Mouse (Mus musculus) embryonic facial prominence, embryonic 11.5 days (tissue): Measurements from ENCODE around the gene Tbc1d9. TPM values are rescaled to one million over a fixed set of nuclear protein-coding genes. Genes with fewer than 3 reads are reported as not detected.

ENCODE experiments used
- ATAC-seq: fragments of 200-750 bp; cut with Nextera tagmentation; replicated peaks from 2 replicates; pipeline ENCODE4 v1.8.0; 2017; ENCODE audit warnings: low read depth; ENCODE audit not compliant: insufficient number of reproducible peaks, low FRiP score, low TSS enrichment
- DNase-seq: peaks from one replicate; pipeline ENCODE4 v3.0.0-alpha.2; 2015; ENCODE audit warnings: low spot score
- H3K27ac ChIP-seq: fragments of 300-500 bp; sonication (generic); replicated peaks from 2 replicates; pipeline ENCODE4 v1.5.1; 2014; ENCODE audit warnings: mild to moderate bottlenecking, low read depth, low read length, control low read depth
- H3K27me3 ChIP-seq: fragments of 300-500 bp; sonication (generic); 2 replicates; pipeline ENCODE4 v1.6.1; 2014; ENCODE audit warnings: mild to moderate bottlenecking, low read length, moderate library complexity, mixed read lengths; ENCODE audit not compliant: control insufficient read depth, insufficient read depth
- H3K36me3 ChIP-seq: fragments of 300-500 bp; sonication (generic); replicated peaks from 2 replicates; pipeline ENCODE4 v1.6.1; 2014; ENCODE audit warnings: low read depth, mild to moderate bottlenecking, low read length, moderate library complexity, mixed read lengths; ENCODE audit not compliant: control insufficient read depth, insufficient read depth
- H3K4me1 ChIP-seq: fragments of 300-500 bp; sonication (generic); 2 replicates; pipeline ENCODE4 v1.6.1; 2014; ENCODE audit warnings: low read length, mixed read lengths; ENCODE audit not compliant: control insufficient read depth, insufficient read depth
- H3K4me2 ChIP-seq: fragments of 300-500 bp; sonication (generic); 2 replicates; pipeline ENCODE4 v1.6.1; 2014; ENCODE audit warnings: low read depth, mild to moderate bottlenecking, control low read depth, low read length, moderate library complexity
- H3K4me3 ChIP-seq: fragments of 300-500 bp; sonication (generic); 2 replicates; pipeline ENCODE4 v1.5.1; 2014; ENCODE audit warnings: low read depth, low read length, control low read depth
- H3K9ac ChIP-seq: fragments of 300-500 bp; sonication (generic); replicated peaks from 2 replicates; pipeline ENCODE4 v1.6.1; 2014; ENCODE audit warnings: mild to moderate bottlenecking, control low read depth, low read length
- H3K9me3 ChIP-seq: fragments of 300-500 bp; sonication (generic); replicated peaks from 2 replicates; pipeline ENCODE4 v1.6.1; 2016; ENCODE audit warnings: mild to moderate bottlenecking, low read length, inconsistent platforms, mixed read lengths; ENCODE audit not compliant: control insufficient read depth
- WGBS: fragments of 180-500 bp; shearing (Covaris S2); extraction: QIAGEN DNeasy Blood & Tissue Kit; methylation state at CpG from one replicate; pipeline ENCODE4 v1.1.7; 2014; 5-methylcytosine and 5-hydroxymethylcytosine counted together
- polyA plus RNA-seq: library from polyadenylated mRNA; unstranded; fragments of >200 nt; fragmentation: Nextera tagmentation; extraction: Ambion mirVana; gene quantifications from 2 replicates; pipeline ENCODE4 v1.2.1, GENCODE M21; 2014

The Tbc1d9 gene
- polyA plus RNA-seq, 1 experiment from 2014 or later = 6.4 TPM

- ATAC-seq = no peak
- H3K27ac ChIP-seq = no peak overlapping the region
These were observed 17.6 kb downstream of the Tbc1d9 start for GRCm38 (mm10) chr8:83182784-83183183.

GRCm38 (mm10) chr8:83186376-83186775, 21.2 kb downstream of the Tbc1d9 start:
- Histone ChIP-seq H3K4me3 (no peak overlapping the region), H3K9ac (no peak overlapping the region), H3K9me3 (no peaks in the 10 kb centered on the region), H3K27me3 (no peaks in the 10 kb centered on the region), H3K36me3 (no peaks in the 10 kb centered on the region), H3K4me2 (no peak overlapping the region), H3K27ac (no peak overlapping the region), H3K4me1 (no peaks in the 10 kb centered on the region)
- ATAC-seq = no peak
- DNase-seq = no peak
- WGBS = 67% methylated on average over 6 of the region's 6 CpGs

More at GRCm38 (mm10) chr8:83182784-83183183, 17.6 kb downstream of the Tbc1d9 start:
- Histone ChIP-seq H3K4me1 (no peaks in the 10 kb centered on the region), H3K4me2 (no peak overlapping the region), H3K9ac (no peak overlapping the region), H3K4me3 (no peak overlapping the region), H3K36me3 (no peaks in the 10 kb centered on the region), H3K27me3 (no peaks in the 10 kb centered on the region), H3K9me3 (no peaks in the 10 kb centered on the region)
- no peak for DNase-seq
- whole genome bisulfite sequencing = 79% methylated on average over 5 of the region's 5 CpGs

GRCm38 (mm10) chr8:83187363-83187962, 22.3 kb downstream of the Tbc1d9 start:
- Histone ChIP-seq H3K4me2 (no peak overlapping the region), H3K27ac (no peak overlapping the region), H3K9ac (no peak overlapping the region), H3K4me1 (no peaks in the 10 kb centered on the region), H3K27me3 (no peaks in the 10 kb centered on the region), H3K36me3 (no peaks in the 10 kb centered on the region), H3K4me3 (no peak overlapping the region), H3K9me3 (no peaks in the 10 kb centered on the region)
- ATAC-seq (no peak), DNase-seq (no peak)
- WGBS = 88% methylated on average over 10 of the region's 10 CpGs

GRCm38 (mm10) chr8:83189538-83190095, 24.5 kb downstream of the Tbc1d9 start:
- 68% methylated on average over 4 of the region's 4 CpGs for WGBS
- H3K9me3 ChIP-seq = no peaks in the 10 kb centered on the region
- no peak overlapping the region for H3K4me3 ChIP-seq
- ATAC-seq (no peak), DNase-seq (no peak)
- H3K27me3 ChIP-seq = no peaks in the 10 kb centered on the region
- no peak overlapping the region for H3K9ac ChIP-seq
- H3K36me3 ChIP-seq = no peaks in the 10 kb centered on the region
- no peak overlapping the region for H3K4me2 ChIP-seq
- H3K27ac ChIP-seq = no peak overlapping the region
- H3K4me1 ChIP-seq = no peaks in the 10 kb centered on the region

- Histone ChIP-seq H3K4me1 (no peaks in the 10 kb centered on the region), H3K9me3 (no peaks in the 10 kb centered on the region), H3K4me3 (no peak overlapping the region), H3K4me2 (no peak overlapping the region), H3K9ac (no peak overlapping the region), H3K27me3 (no peaks in the 10 kb centered on the region), H3K36me3 (no peaks in the 10 kb centered on the region), H3K27ac (no peak overlapping the region)
- DNase-seq (no peak), ATAC-seq (no peak)
- WGBS = 88% methylated on average over 6 of the region's 6 CpGs
These were observed 30.9 kb downstream of the Tbc1d9 start for GRCm38 (mm10) chr8:83196088-83196487.

GRCm38 (mm10) chr8:83199715-83200114, 34.6 kb downstream of the Tbc1d9 start:
- Histone ChIP-seq H3K9me3 (no peaks in the 10 kb centered on the region), H3K4me2 (no peak overlapping the region), H3K27ac (no peak overlapping the region), H3K36me3 (no peaks in the 10 kb centered on the region), H3K9ac (no peak overlapping the region), H3K27me3 (no peaks in the 10 kb centered on the region), H3K4me1 (no peaks in the 10 kb centered on the region), H3K4me3 (no peak overlapping the region)
- ATAC-seq (no peak; the same call in 1 of the 2 replicates), DNase-seq (no peak)
- WGBS = 63% methylated on average over 8 of the region's 8 CpGs

- Histone ChIP-seq H3K27ac (no peak overlapping the region), H3K4me3 (no peak overlapping the region), H3K36me3 (no peaks in the 10 kb centered on the region), H3K9me3 (no peaks in the 10 kb centered on the region), H3K4me2 (no peak overlapping the region), H3K9ac (no peak overlapping the region), H3K27me3 (no peaks in the 10 kb centered on the region), H3K4me1 (no peaks in the 10 kb centered on the region)
- DNase-seq = no peak
- no peak for ATAC-seq
- 82% methylated on average over 16 of the region's 16 CpGs for WGBS
These were observed 35.3 kb downstream of the Tbc1d9 start for GRCm38 (mm10) chr8:83200191-83201177.

- DNase-seq (no peak), ATAC-seq (no peak)
- Histone ChIP-seq H3K27me3 (no peaks in the 10 kb centered on the region), H3K27ac (no peak overlapping the region), H3K9ac (no peak overlapping the region), H3K4me1 (no peaks in the 10 kb centered on the region), H3K4me3 (no peak overlapping the region), H3K4me2 (no peak overlapping the region), H3K36me3 (no peaks in the 10 kb centered on the region), H3K9me3 (no peaks in the 10 kb centered on the region)
- 94% methylated on average over 11 of the region's 11 CpGs for WGBS
These were observed 37.8 kb downstream of the Tbc1d9 start for GRCm38 (mm10) chr8:83202946-83203345.
